Mouse (Mus musculus) small intestine, adult 2 months (tissue): Measurements from ENCODE around the gene Msi2.

ENCODE experiments used
- CTCF ChIP-seq: fragments of 200-500 bp; IDR thresholded peaks from 2 replicates; pipeline ENCODE4 v1.5.1; 2012; ENCODE audit warnings: low read depth, mild to moderate bottlenecking, control low read depth, inconsistent platforms, low read length, moderate library complexity, mixed read lengths; ENCODE audit not compliant: insufficient replicate concordance, insufficient read length; ENCODE audit errors: extremely low read depth
- POLR2A ChIP-seq: fragments of 200-500 bp; IDR thresholded peaks from 2 replicates; pipeline ENCODE4 v1.6.1; 2012; ENCODE audit warnings: low read depth, mild to moderate bottlenecking, control low read depth, inconsistent platforms, low read length, moderate library complexity

- TF ChIP-seq POLR2A, result no peak
- no peak for TF ChIP-seq CTCF
These were observed 107.5 kb downstream of the Msi2 start for GRCm38 (mm10) chr11:88610809-88611208.
